Mouse (Mus musculus): ENCODE data around the gene Tsacc. TPM values are rescaled to one million over a fixed set of nuclear protein-coding genes. Genes with fewer than 3 reads are reported as not detected.
"Not testable (repeated sequence)": the region's sequence is repeated elsewhere in the genome, so short reads cannot be mapped to it uniquely, and the experiment has no call there.

Gene Tsacc
- polyA plus RNA-seq, 1 experiment from 2014 or later = 16.1 TPM

- Histone ChIP-seq H3K9ac (ENCODE audit: low read length) (no peak overlapping the region), H3K4me3 (ENCODE audit: low read length) (no peak overlapping the region), H3K4me1 (ENCODE audit: control insufficient read depth, insufficient read depth, low read length) (no peaks in the 10 kb centered on the region), H3K4me2 (ENCODE audit: low read depth, low read length) (no peak overlapping the region), H3K9me3 (replicated peaks; ENCODE audit: control insufficient read depth, low read length) (no peaks in the 10 kb centered on the region), H3K27me3 (ENCODE audit: control insufficient read depth, insufficient read depth, low read length) (0 out of 2 replicates have a peak, but pooled peaks cover 2% of the 10 kb centered on the region), H3K36me3 (ENCODE audit: control insufficient read depth, insufficient read depth) (no peaks in the 10 kb centered on the region), H3K27ac (ENCODE audit: low read length) (no peak overlapping the region)
- WGBS = 97% methylated on average over 4 of the region's 4 CpGs
- no peak for ATAC-seq (replicated peaks; ENCODE audit: extremely low read depth, insufficient read depth, low FRiP score)
Observed at GRCm38 (mm10) chr3:88274002-88274401, 22.8 kb downstream of the Tsacc start.

- H3K4me2 ChIP-seq (ENCODE audit: low read depth, low read length) = no peak overlapping the region
- no peak for ATAC-seq (replicated peaks; ENCODE audit: extremely low read depth, insufficient read depth, low FRiP score)
- H3K27ac ChIP-seq (ENCODE audit: low read length) = no peak overlapping the region
- WGBS = 81% methylated on average over 3 of the region's 3 CpGs
- no peak overlapping the region for H3K4me3 ChIP-seq (ENCODE audit: low read length)
- H3K27me3 ChIP-seq (ENCODE audit: control insufficient read depth, insufficient read depth, low read length) = no peaks in the 10 kb centered on the region
- no peaks in the 10 kb centered on the region for H3K9me3 ChIP-seq (replicated peaks; ENCODE audit: control insufficient read depth, low read length)
- H3K36me3 ChIP-seq (ENCODE audit: control insufficient read depth, insufficient read depth) = no peaks in the 10 kb centered on the region
- no peak overlapping the region for H3K9ac ChIP-seq (ENCODE audit: low read length)
- H3K4me1 ChIP-seq (ENCODE audit: control insufficient read depth, insufficient read depth, low read length) = no peaks in the 10 kb centered on the region
Observed at GRCm38 (mm10) chr3:88271859-88272258, 24.9 kb downstream of the Tsacc start.

GRCm38 (mm10) chr3:88271298-88271697 is 25.5 kb downstream of the Tsacc start:
- not testable (repeated sequence) for H3K4me2 ChIP-seq (ENCODE audit: low read depth, low read length); H3K4me3 ChIP-seq (ENCODE audit: low read length); H3K36me3 ChIP-seq (ENCODE audit: control insufficient read depth, insufficient read depth); H3K9me3 ChIP-seq (replicated peaks; ENCODE audit: control insufficient read depth, low read length); ATAC-seq (replicated peaks; ENCODE audit: extremely low read depth, insufficient read depth, low FRiP score); H3K27ac ChIP-seq (ENCODE audit: low read length); H3K27me3 ChIP-seq (ENCODE audit: control insufficient read depth, insufficient read depth, low read length); H3K4me1 ChIP-seq (ENCODE audit: control insufficient read depth, insufficient read depth, low read length); H3K9ac ChIP-seq (ENCODE audit: low read length)
- WGBS = 80% methylated on average over 2 of the region's 2 CpGs

GRCm38 (mm10) chr3:88268991-88269390 is 27.8 kb downstream of the Tsacc start:
- H3K36me3 ChIP-seq (ENCODE audit: control insufficient read depth, insufficient read depth) = no peaks in the 10 kb centered on the region
- no peak overlapping the region for H3K9ac ChIP-seq (ENCODE audit: low read length)
- no peaks in the 10 kb centered on the region for H3K27me3 ChIP-seq (ENCODE audit: control insufficient read depth, insufficient read depth, low read length)
- 83% methylated on average over 5 of the region's 5 CpGs for WGBS
- H3K4me2 ChIP-seq (ENCODE audit: low read depth, low read length) = no peak overlapping the region
- no peak overlapping the region for H3K27ac ChIP-seq (ENCODE audit: low read length)
- no peak for ATAC-seq (replicated peaks; ENCODE audit: extremely low read depth, insufficient read depth, low FRiP score)
- no peaks in the 10 kb centered on the region for H3K4me1 ChIP-seq (ENCODE audit: control insufficient read depth, insufficient read depth, low read length)
- H3K4me3 ChIP-seq (ENCODE audit: low read length) = no peak overlapping the region
- H3K9me3 ChIP-seq (replicated peaks; ENCODE audit: control insufficient read depth, low read length) = no peaks in the 10 kb centered on the region

- not testable (repeated sequence) for H3K9me3 ChIP-seq (replicated peaks; ENCODE audit: control insufficient read depth, low read length); H3K4me2 ChIP-seq (ENCODE audit: low read depth, low read length); H3K4me1 ChIP-seq (ENCODE audit: control insufficient read depth, insufficient read depth, low read length); H3K9ac ChIP-seq (ENCODE audit: low read length); ATAC-seq (replicated peaks; ENCODE audit: extremely low read depth, insufficient read depth, low FRiP score); H3K27ac ChIP-seq (ENCODE audit: low read length); H3K36me3 ChIP-seq (ENCODE audit: control insufficient read depth, insufficient read depth); H3K27me3 ChIP-seq (ENCODE audit: control insufficient read depth, insufficient read depth, low read length); H3K4me3 ChIP-seq (ENCODE audit: low read length)
- 53% methylated on average over 6 of the region's 6 CpGs for WGBS
Observed at GRCm38 (mm10) chr3:88268014-88268413, 28.8 kb downstream of the Tsacc start.

- Histone ChIP-seq H3K27ac (ENCODE audit: low read length) (no peak overlapping the region), H3K9ac (ENCODE audit: low read length) (no peak overlapping the region), H3K4me1 (ENCODE audit: control insufficient read depth, insufficient read depth, low read length) (no peaks in the 10 kb centered on the region), H3K36me3 (ENCODE audit: control insufficient read depth, insufficient read depth) (no peaks in the 10 kb centered on the region), H3K27me3 (ENCODE audit: control insufficient read depth, insufficient read depth, low read length) (no peaks in the 10 kb centered on the region), H3K4me2 (ENCODE audit: low read depth, low read length) (no peak overlapping the region), H3K9me3 (replicated peaks; ENCODE audit: control insufficient read depth, low read length) (no peaks in the 10 kb centered on the region), H3K4me3 (ENCODE audit: low read length) (no peak overlapping the region)
- 60% methylated on average over 3 of the region's 3 CpGs for WGBS
- ATAC-seq (replicated peaks; ENCODE audit: extremely low read depth, insufficient read depth, low FRiP score) = no peak
Observed at GRCm38 (mm10) chr3:88262346-88262745, 34.5 kb downstream of the Tsacc start.

GRCm38 (mm10) chr3:88256382-88256781 is 40.4 kb downstream of the Tsacc start:
- 52% methylated on average over 7 of the region's 7 CpGs for WGBS

GRCm38 (mm10) chr3:88255950-88256349 is 40.8 kb downstream of the Tsacc start:
- H3K9me3 ChIP-seq (replicated peaks; ENCODE audit: control insufficient read depth, low read length) = no peaks in the 10 kb centered on the region
- H3K9ac ChIP-seq (ENCODE audit: low read length) = no peak overlapping the region
- H3K27ac ChIP-seq (ENCODE audit: low read length) = no peak overlapping the region
- H3K4me2 ChIP-seq (ENCODE audit: low read depth, low read length) = no peak overlapping the region
- H3K4me3 ChIP-seq (ENCODE audit: low read length) = no peak overlapping the region
- H3K36me3 ChIP-seq (ENCODE audit: control insufficient read depth, insufficient read depth) = no peaks in the 10 kb centered on the region
- WGBS = 48% methylated on average over 6 of the region's 6 CpGs
- ATAC-seq (replicated peaks; ENCODE audit: extremely low read depth, insufficient read depth, low FRiP score) = peak; percentile 37; the same call in 1 of the 2 replicates
- H3K27me3 ChIP-seq (ENCODE audit: control insufficient read depth, insufficient read depth, low read length) = peaks cover 42% of the 10 kb centered on the region
- H3K4me1 ChIP-seq (ENCODE audit: control insufficient read depth, insufficient read depth, low read length) = 0 out of 2 replicates have a peak, but pooled peaks cover 4% of the 10 kb centered on the region

More at GRCm38 (mm10) chr3:88256382-88256781, 40.4 kb downstream of the Tsacc start:
- no peak overlapping the region for H3K9ac ChIP-seq (ENCODE audit: low read length)
- no peak overlapping the region for H3K4me3 ChIP-seq (ENCODE audit: low read length)
- no peaks in the 10 kb centered on the region for H3K9me3 ChIP-seq (replicated peaks; ENCODE audit: control insufficient read depth, low read length)
- 0 out of 2 replicates have a peak, but pooled peaks cover 4% of the 10 kb centered on the region for H3K4me1 ChIP-seq (ENCODE audit: control insufficient read depth, insufficient read depth, low read length)
- H3K36me3 ChIP-seq (ENCODE audit: control insufficient read depth, insufficient read depth) = no peaks in the 10 kb centered on the region
- H3K4me2 ChIP-seq (ENCODE audit: low read depth, low read length) = no peak overlapping the region
- no peak overlapping the region for H3K27ac ChIP-seq (ENCODE audit: low read length)
- no peak for ATAC-seq (replicated peaks; ENCODE audit: extremely low read depth, insufficient read depth, low FRiP score)
- H3K27me3 ChIP-seq (ENCODE audit: control insufficient read depth, insufficient read depth, low read length) = peaks cover 42% of the 10 kb centered on the region

GRCm38 (mm10) chr3:88254268-88254926 is 42.4 kb downstream of the Tsacc start, which contains the start of gene Rhbg:
TSS of gene Rhbg (minus strand) at chr3:88254709.
- Histone ChIP-seq H3K36me3 (ENCODE audit: control insufficient read depth, insufficient read depth) (no peaks in the 10 kb centered on the region), H3K27ac (ENCODE audit: low read length) (no peak within 1 kb of the TSS), H3K27me3 (ENCODE audit: control insufficient read depth, insufficient read depth, low read length) (peaks cover 44% of the 10 kb centered on the region), H3K9ac (ENCODE audit: low read length) (peak within 1 kb of the TSS; percentile 49; the same call in 1 of the 2 replicates), H3K4me1 (ENCODE audit: control insufficient read depth, insufficient read depth, low read length) (0 out of 2 replicates have a peak, but pooled peaks cover 4% of the 10 kb centered on the region), H3K4me2 (ENCODE audit: low read depth, low read length) (peak within 1 kb of the TSS; percentile 76), H3K4me3 (ENCODE audit: low read length) (peak within 1 kb of the TSS; percentile 53), H3K9me3 (replicated peaks; ENCODE audit: control insufficient read depth, low read length) (no peaks in the 10 kb centered on the region)
- under 1% methylated on average over 34 of the region's 34 CpGs for WGBS
- ATAC-seq (replicated peaks; ENCODE audit: extremely low read depth, insufficient read depth, low FRiP score) = no peak
